Mouse (Mus musculus) cerebellum, adult 11-12 months (tissue): Measurements from ENCODE around the gene Morn4.

Experiments used
- DNase-seq: peaks from one replicate; pipeline ENCODE4 v3.0.0; 2022

Gene Morn4

DNA sequence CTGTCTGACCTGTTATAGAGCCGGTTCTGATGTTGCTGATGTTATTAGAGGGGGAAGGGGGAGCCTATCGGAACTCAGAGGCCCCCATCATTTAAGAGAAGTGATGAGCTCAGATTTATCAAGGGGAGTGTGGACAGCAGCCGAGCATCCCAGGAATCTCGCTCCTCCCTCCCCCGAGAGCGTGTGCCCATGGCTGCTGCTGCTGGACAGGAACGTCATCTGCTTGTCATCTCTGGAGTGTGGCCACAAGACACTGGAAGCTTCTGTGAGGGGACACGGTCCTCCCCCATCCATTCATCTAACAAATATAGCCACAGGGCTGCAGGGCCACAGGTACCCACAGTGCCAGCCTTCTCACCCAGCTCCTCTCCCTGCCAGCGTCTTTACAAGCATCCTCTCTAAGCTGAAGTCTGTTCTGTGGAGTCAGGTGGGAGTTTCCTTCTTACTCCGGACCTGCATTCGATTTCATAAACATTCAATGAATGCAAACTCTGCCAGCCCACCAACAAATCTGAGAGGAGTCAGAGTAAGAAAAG is 48.9 kb downstream of the Morn4 start:
- no peak for DNase-seq

- DNase-seq: no peak
These were observed 49.8 kb downstream of the Morn4 start for GRCm38 (mm10) chr19:42036357-42036756.

DNA sequence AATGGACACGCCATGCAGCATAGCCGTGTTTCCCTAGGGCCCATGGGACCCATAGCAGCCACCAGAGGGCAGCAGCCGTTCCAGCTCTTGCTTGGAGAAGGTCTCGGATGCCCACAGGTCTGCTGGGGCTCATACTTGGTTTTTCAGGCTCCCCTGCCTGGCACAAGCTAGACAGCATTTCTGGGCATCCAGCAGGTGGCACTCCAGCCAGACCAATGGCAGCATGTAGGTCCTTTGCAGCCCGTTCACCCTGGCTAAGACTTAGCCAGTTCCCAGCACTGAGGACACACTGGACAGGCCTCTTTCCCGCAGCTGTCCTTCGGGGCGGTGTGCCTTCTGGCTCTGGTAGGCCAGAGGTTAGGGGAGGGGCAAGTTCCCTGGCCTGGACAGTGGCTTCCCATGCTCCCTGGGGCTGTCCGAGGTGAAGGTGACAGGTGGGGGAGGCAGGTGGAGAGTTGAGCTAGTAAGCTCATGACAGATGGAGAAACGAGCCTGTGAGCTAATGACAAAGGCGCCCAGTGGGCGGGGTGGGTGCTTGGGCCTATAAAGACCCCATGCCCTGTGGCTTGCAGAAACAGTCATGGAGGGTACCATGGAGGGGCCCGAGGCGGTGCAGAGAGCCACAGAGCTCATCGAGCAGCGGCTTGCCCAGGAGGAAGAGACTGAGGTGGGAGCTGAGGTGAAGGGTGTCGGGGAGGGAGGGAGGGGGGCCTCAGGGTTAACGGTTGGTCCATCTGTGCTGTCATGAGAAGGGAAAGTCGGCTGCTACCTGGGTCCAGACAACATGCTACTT is 50.5 kb downstream of the Morn4 start, which contains the start of gene Ankrd2:
TSS of gene Ankrd2 (plus strand) at position 545 of the 793 bp plus-strand sequence.
- peak; percentile 95 for DNase-seq

DNA sequence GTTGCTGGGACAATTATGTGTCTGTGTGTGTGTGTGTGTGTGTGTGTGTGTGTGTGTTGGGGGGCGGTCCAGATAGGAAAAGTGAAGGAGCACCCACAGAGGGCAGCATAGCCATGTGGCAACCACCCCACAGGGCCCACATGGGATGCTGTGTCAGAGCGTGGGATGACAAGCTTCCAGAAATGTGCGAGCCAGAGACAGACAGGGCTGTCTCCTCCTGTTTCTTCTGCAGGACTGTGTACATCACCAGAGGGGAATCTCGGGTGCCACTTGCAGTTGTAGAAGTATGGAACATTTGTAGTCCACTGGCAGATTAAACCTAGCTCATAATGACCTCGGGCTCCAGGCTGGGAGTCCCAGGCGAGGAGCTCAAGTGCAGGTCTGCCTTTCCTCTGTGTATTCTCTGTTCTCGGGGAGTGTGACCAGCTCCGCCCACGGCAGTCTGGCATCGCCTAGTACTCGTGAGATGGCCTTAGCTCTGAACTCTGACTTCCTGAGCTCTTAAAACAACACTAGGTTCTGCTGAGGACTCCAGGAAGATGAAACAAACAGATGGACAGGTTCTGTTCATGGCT is 51.2 kb downstream of the Morn4 start:
- DNase-seq: no peak

- DNase-seq: no peak
These were observed 51.9 kb downstream of the Morn4 start for GRCm38 (mm10) chr19:42034146-42034775.

DNA sequence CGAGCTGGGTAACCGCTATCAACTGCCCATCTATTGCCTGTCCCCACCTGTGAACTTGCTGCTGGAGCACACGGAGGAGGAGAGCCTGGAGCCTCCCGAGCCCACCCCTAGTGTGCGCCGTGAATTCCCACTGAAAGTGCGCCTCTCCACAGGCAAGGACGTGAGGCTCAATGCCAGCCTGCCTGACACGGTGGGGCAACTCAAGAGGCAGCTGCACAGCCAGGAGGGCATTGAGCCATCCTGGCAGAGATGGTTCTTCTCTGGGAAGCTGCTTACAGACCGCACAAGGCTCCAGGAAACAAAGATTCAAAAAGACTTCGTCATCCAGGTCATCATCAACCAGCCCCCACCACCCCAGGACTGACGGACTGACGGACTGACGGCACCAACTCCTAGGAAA is 52.5 kb downstream of the Morn4 start:
- DNase-seq: no peak

DNA sequence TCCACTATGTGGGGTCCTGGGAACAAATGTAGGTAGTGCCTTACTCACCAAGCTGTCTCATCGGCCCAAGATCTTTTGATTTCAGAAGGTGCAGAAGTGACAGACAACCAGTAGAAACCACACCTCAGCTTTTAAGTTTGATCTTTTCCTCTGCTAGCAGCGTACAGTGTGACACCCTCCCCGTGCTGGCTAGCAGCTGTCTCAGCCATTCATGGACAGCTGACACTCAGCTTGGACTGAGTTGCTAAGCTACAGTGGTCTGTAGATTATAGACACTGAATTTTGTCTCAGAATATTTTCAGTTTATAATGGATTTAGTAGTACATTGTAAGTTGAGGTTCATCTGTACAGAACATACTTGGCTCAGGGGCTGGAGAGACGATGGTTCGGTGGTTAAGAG is 55.0 kb downstream of the Morn4 start:
- DNase-seq: no peak

- DNase-seq: peak; percentile 83
These were observed 60.0 kb downstream of the Morn4 start for GRCm38 (mm10) chr19:42026158-42026557.
